Mouse (Mus musculus) c-Kit-positive CD71-negative TER-119-negative erythroid progenitor cells, embryonic 14.5 days (primary cell): ENCODE data around the gene Snx29.

ENCODE experiments used
- DNase-seq: peaks from one replicate; pipeline ENCODE4 v3.0.0-alpha.2; 2013; ENCODE audit warnings: low read depth

Snx29 gene

DNA sequence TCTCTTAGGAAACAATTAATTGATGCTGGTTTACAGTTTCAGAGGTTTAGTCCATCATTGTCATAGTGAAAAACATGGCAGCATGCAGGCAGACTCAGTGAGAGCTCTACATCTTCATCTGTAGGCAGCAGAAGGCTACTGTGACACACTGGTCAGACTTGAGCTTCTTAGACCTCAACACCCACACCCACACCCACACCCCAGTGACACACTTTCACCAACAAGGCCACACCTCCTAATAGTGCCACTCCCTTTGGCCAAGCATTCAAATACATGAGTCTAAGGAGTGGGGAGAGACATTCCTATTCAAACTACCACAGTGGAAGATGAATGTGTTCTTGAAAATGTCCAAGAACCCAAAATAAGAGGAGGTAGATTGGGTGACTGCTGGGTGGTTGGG, 460.6 kb downstream of the Snx29 start:
- DNase-seq = no peak

DNA sequence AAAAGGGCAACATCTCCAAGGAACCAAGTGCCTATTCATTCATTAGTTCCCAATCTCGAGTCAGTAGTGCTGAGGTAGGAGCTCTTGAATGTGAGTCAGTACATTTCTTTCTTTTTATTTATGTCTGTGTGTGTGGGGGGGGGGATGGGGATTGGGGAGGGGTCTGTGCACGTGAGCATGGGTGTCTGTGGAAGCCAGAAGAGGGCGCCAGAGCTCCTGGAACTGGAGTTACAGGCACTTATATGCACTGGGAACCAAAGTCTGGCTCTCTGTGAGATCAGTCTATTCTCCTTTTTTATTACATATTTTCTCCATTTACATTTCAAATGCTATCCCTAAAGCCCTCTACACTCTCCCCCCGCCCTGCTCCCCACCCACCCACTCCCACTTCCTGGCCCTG, 461.6 kb downstream of the Snx29 start:
- DNase-seq = no peak

DNA sequence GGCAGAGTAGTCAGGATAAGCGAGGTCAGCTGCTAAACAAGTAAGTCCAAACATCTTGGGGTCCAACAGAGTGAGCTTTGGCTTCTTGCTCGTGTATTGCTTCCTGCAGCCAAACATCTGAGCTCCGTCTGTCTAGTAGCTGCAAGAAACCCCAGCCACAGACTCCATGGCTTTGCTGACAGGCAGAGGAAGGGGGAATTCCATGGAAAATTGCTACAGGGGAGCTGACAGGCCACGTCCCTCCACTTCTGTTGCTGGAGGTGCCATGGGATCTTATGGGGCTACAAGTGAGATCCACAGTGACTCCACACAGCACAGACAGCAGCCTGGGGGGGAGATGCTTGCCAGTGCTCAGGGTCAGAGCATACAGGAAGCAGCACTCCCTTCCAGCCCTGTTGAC, 463.1 kb downstream of the Snx29 start:
- no peak for DNase-seq

DNA sequence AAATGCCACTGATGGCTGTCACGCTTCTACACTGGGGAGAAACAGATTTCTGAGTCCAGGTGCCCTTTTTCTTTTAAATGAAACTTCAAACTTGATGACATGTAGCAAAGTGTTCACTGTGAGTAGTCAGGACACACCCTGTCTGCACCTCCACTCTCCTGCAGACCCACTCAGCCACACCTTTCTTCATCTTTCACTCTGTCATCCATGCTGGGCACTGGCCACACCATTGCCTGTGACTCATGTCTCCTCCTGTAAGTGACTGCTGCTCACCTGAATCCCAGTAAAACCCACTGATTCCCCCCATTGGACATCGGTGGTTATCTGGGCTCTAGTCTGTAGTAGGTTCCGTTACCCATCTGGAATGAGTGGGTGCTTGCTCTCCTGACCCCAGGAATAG, 467.8 kb downstream of the Snx29 start:
- DNase-seq = no peak

DNA sequence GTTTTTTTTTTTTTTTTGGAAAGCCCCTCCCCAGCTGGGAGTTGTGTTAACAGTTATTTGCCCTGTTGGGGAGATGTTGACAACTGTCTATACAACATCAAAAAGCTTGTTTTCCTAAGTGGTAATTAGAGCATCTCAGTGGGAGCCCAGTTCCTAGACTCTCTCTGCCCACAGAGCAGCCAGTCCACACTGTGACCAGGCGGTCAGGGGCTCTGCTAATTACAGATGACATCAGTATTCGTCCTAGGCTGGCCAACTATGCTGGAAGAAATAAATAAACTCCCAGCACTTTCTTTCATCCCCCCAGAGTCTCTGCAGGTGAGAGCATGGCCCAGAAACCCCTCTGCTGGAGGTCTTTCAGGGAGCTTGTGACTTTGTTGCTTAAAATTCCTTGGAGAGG, 470.7 kb downstream of the Snx29 start:
- DNase-seq = no peak

DNA sequence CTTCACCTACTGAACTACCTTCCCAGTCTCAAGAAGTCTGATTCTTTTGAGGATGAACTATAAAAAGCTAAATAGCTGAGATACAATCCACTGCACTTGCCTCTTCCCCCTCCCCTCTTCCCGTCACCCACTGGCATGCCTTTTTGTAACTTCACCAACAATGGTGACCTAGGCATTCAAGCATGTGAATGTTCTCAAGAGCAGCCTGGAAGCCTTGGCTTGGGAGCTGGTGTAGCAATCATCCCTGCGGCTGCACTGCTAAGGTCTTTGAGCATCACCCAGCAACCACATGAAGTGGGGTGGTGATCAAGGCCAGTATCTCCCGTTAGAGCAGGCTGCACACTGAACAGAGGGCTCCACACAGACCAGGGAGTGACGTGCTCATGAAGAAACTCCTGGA, 471.9 kb downstream of the Snx29 start:
- no peak for DNase-seq

DNA sequence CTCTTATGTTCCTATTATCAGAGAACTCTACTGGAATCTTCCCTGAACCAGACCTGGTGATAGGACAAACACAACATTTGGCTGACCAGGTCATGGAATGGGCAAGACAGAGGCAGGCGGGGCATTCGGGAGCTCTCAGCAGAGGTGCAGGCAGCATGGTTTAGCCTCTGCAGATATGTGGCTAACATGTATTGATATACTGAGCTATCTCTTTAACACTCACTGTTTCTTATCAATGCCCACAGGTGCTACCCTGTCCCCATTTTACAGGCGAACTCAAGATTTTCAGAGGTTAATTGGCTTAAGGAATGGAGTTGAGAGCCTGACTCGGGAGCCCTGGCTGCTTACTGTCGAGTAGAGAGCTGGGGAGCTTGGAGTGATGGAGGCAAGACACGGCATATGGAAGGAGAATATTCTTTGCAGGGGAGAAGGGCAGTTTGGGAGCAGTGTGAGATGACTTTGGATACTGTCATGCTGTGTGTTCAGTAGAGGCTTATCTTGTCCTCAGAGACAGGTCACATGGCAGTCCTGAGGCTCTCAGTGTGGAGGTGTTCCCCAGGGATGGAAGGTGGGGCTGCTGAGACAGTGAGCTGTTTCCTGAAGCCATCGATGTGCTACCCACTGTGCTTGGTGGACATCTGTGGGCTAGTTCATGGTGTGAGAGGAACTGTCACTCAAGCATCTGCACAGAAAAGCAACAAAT, 473.2 kb downstream of the Snx29 start:
- no peak for DNase-seq

DNA sequence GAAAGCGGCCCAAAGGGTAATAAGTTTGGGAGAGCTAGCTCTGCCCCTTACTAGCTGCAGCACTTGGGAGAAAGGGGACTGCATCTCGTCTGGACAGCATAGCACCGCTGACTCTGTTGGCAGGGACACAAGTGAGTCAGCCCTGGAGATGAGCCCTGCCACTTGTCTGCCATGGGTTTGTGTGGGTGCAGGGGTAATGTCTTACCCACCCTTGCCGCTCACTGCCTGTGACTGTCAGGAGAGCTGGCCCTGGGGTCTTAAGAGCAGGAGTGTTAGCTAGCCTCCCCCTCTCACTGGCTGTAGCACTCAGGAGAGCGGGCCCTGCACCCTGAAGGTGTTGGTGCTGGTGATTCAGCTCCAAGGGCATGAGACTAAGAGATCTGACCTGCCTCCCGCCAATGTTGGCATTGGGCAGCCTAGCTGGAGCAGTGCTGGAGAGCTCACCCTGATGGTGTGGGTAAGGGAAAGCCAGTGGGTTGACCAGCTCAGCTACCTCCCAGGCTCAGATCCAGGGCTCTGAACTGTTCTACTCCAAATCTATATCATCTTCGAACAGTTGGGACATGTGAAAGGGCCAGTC, 479.3 kb downstream of the Snx29 start:
- no peak for DNase-seq
